Mouse (Mus musculus) neural tube, embryonic 15.5 days (tissue): ENCODE results near the gene Tor1aip1. TPM values are rescaled to one million over a fixed set of nuclear protein-coding genes. Genes with fewer than 3 reads are reported as not detected.
"Not testable (repeated sequence)": the region's sequence is repeated elsewhere in the genome, so short reads cannot be mapped to it uniquely, and the experiment has no call there.

Experiments used
- ATAC-seq: fragments of 200-750 bp; cut with Nextera tagmentation; 2 replicates; pipeline ENCODE4 v1.8.0; 2017; ENCODE audit warnings: mild to moderate bottlenecking, moderate TSS enrichment, moderate library complexity; ENCODE audit not compliant: low FRiP score
- H3K27ac ChIP-seq: fragments of 300-500 bp; sonication (generic); replicated peaks from 2 replicates; pipeline ENCODE4 v1.5.1; 2015; ENCODE audit warnings: mild to moderate bottlenecking, inconsistent platforms
- H3K27me3 ChIP-seq: fragments of 300-500 bp; sonication (generic); replicated peaks from 2 replicates; pipeline ENCODE4 v1.6.1; 2015; ENCODE audit warnings: inconsistent platforms
- H3K36me3 ChIP-seq: fragments of 300-500 bp; sonication (generic); 2 replicates; pipeline ENCODE4 v1.6.1; 2015; ENCODE audit warnings: inconsistent platforms
- H3K4me1 ChIP-seq: fragments of 300-500 bp; sonication (generic); 2 replicates; pipeline ENCODE4 v1.6.1; 2015; ENCODE audit warnings: inconsistent platforms
- H3K4me2 ChIP-seq: fragments of 300-500 bp; sonication (generic); 2 replicates; pipeline ENCODE4 v1.6.1; 2015; ENCODE audit warnings: inconsistent platforms, mild to moderate bottlenecking, moderate library complexity
- H3K4me3 ChIP-seq: fragments of 300-500 bp; sonication (generic); replicated peaks from 2 replicates; pipeline ENCODE4 v1.5.1; 2015; ENCODE audit warnings: mild to moderate bottlenecking, inconsistent platforms
- H3K9ac ChIP-seq: fragments of 300-500 bp; sonication (generic); replicated peaks from 2 replicates; pipeline ENCODE4 v1.6.1; 2015; ENCODE audit warnings: mild to moderate bottlenecking, inconsistent platforms
- H3K9me3 ChIP-seq: fragments of 300-500 bp; sonication (generic); replicated peaks from 2 replicates; pipeline ENCODE4 v1.6.1; 2016; ENCODE audit warnings: inconsistent platforms
- WGBS: fragments of 180-500 bp; shearing (Covaris S2); methylation state at CpG from one replicate; pipeline ENCODE4 v1.1.7; 2015; ENCODE audit warnings: mixed read lengths; 5-methylcytosine and 5-hydroxymethylcytosine counted together
- polyA plus RNA-seq: library from polyadenylated mRNA; unstranded; fragments of >200 nt; fragmentation: Nextera tagmentation; extraction: Ambion mirVana; gene quantifications from 2 replicates; pipeline ENCODE4 v1.2.1, GENCODE M21; 2015

The Tor1aip1 gene
- polyA plus RNA-seq, 1 experiment from 2014 or later, result 20.4 TPM

- no peak overlapping the region for H3K9ac ChIP-seq
- no peak overlapping the region for H3K4me2 ChIP-seq
- 79% methylated on average over 5 of the region's 5 CpGs for WGBS
- H3K4me1 ChIP-seq, result peaks cover 23% of the 10 kb centered on the region
- no peaks in the 10 kb centered on the region for H3K27me3 ChIP-seq
- ATAC-seq, result no peak
- peaks cover 5% of the 10 kb centered on the region for H3K36me3 ChIP-seq
- H3K4me3 ChIP-seq, result no peak overlapping the region
- H3K9me3 ChIP-seq, result no peaks in the 10 kb centered on the region
- no peak overlapping the region for H3K27ac ChIP-seq
Observed at GRCm38 (mm10) chr1:156044211-156044611, 7.9 kb upstream of the Tor1aip1 start.

GRCm38 (mm10) chr1:156043027-156043426 lies 6.7 kb upstream of the Tor1aip1 start:
- H3K9ac ChIP-seq, result no peak overlapping the region
- peaks cover 3% of the 10 kb centered on the region for H3K36me3 ChIP-seq
- H3K27me3 ChIP-seq, result no peaks in the 10 kb centered on the region
- peaks cover 23% of the 10 kb centered on the region for H3K4me1 ChIP-seq
- H3K27ac ChIP-seq, result no peak overlapping the region; the same call in 1 of the 2 replicates
- no peaks in the 10 kb centered on the region for H3K9me3 ChIP-seq
- no peak overlapping the region for H3K4me3 ChIP-seq
- H3K4me2 ChIP-seq, result peak overlapping the region; percentile 11; the same call in 1 of the 2 replicates
- peak; percentile 49 for ATAC-seq
- 20% methylated on average over 4 of the region's 4 CpGs for WGBS

- Histone ChIP-seq H3K27me3 (no peaks in the 10 kb centered on the region), H3K9me3 (no peaks in the 10 kb centered on the region), H3K27ac (no peak overlapping the region), H3K4me3 (no peak overlapping the region; the same call in 1 of the 2 replicates), H3K36me3 (peaks cover 3% of the 10 kb centered on the region), H3K9ac (no peak overlapping the region), H3K4me2 (peak overlapping the region; percentile 57; the same call in 1 of the 2 replicates), H3K4me1 (peaks cover 23% of the 10 kb centered on the region)
- WGBS, result 92% methylated on average over 5 of the region's 5 CpGs
- no peak for ATAC-seq
Observed at GRCm38 (mm10) chr1:156042481-156042880, 6.2 kb upstream of the Tor1aip1 start.

GRCm38 (mm10) chr1:156041451-156042241 lies 5.4 kb upstream of the Tor1aip1 start:
- peaks cover 27% of the 10 kb centered on the region for H3K4me1 ChIP-seq
- ATAC-seq, result no peak
- no peaks in the 10 kb centered on the region for H3K27me3 ChIP-seq
- H3K9ac ChIP-seq, result no peak overlapping the region
- peak overlapping the region; percentile 31 for H3K4me3 ChIP-seq
- peaks cover 3% of the 10 kb centered on the region for H3K36me3 ChIP-seq
- H3K27ac ChIP-seq, result no peak overlapping the region
- WGBS, result 51% methylated on average over 7 of the region's 7 CpGs
- no peaks in the 10 kb centered on the region for H3K9me3 ChIP-seq
- peak overlapping the region; percentile 57 for H3K4me2 ChIP-seq

GRCm38 (mm10) chr1:156040731-156041401 lies 4.6 kb upstream of the Tor1aip1 start:
- Histone ChIP-seq H3K36me3 (peaks cover 3% of the 10 kb centered on the region), H3K27ac (peak overlapping the region; percentile 42; the same call in 1 of the 2 replicates), H3K9me3 (no peaks in the 10 kb centered on the region), H3K9ac (peak overlapping the region; percentile 50), H3K27me3 (no peaks in the 10 kb centered on the region), H3K4me3 (peak overlapping the region; percentile 53), H3K4me2 (peak overlapping the region; percentile 57), H3K4me1 (peaks cover 27% of the 10 kb centered on the region)
- 2% methylated on average over 22 of the region's 22 CpGs for WGBS
- ATAC-seq, result peak; percentile 77

GRCm38 (mm10) chr1:156039989-156040388 lies 3.7 kb upstream of the Tor1aip1 start:
- not testable (repeated sequence) for H3K27me3 ChIP-seq, H3K4me2 ChIP-seq, ATAC-seq, H3K9ac ChIP-seq, H3K4me3 ChIP-seq, H3K9me3 ChIP-seq, H3K36me3 ChIP-seq
- H3K27ac ChIP-seq, result 0 out of 2 replicates have a peak overlapping the region, but pooled peaks have one; percentile 13
- WGBS, result 73% methylated on average over 7 of the region's 7 CpGs
- H3K4me1 ChIP-seq, result peaks cover 28% of the 10 kb centered on the region

GRCm38 (mm10) chr1:156037144-156037583 lies 884 bp upstream of the Tor1aip1 start:
- Histone ChIP-seq H3K4me3 (no peak overlapping the region), H3K9me3 (no peaks in the 10 kb centered on the region), H3K27me3 (no peaks in the 10 kb centered on the region), H3K4me2 (peak overlapping the region; percentile 24), H3K9ac (no peak overlapping the region), H3K4me1 (peaks cover 30% of the 10 kb centered on the region), H3K36me3 (peaks cover 15% of the 10 kb centered on the region), H3K27ac (no peak overlapping the region)
- WGBS, result 73% methylated on average over 5 of the region's 5 CpGs
- ATAC-seq, result no peak

GRCm38 (mm10) chr1:156035269-156035929 lies 881 bp downstream of the Tor1aip1 start, which contains the start of gene Tor1aip2:
Tor1aip2 (plus strand) TSS chr1:156035403.
- Histone ChIP-seq H3K9me3 (no peaks in the 10 kb centered on the region), H3K4me2 (peak within 1 kb of the TSS; percentile 63), H3K4me3 (peak within 1 kb of the TSS; percentile 75), H3K27me3 (no peaks in the 10 kb centered on the region), H3K4me1 (peaks cover 20% of the 10 kb centered on the region), H3K36me3 (peaks cover 27% of the 10 kb centered on the region), H3K27ac (peak within 1 kb of the TSS; percentile 96), H3K9ac (peak within 1 kb of the TSS; percentile 78)
- under 1% methylated on average over 59 of the region's 59 CpGs for WGBS
- ATAC-seq, result peak; percentile 66

GRCm38 (mm10) chr1:156034661-156035060 lies 1.6 kb downstream of the Tor1aip1 start:
- Histone ChIP-seq H3K4me3 (peak overlapping the region; percentile 75), H3K27me3 (no peaks in the 10 kb centered on the region), H3K4me2 (peak overlapping the region; percentile 63), H3K36me3 (peaks cover 27% of the 10 kb centered on the region), H3K4me1 (peaks cover 18% of the 10 kb centered on the region), H3K27ac (no peak overlapping the region), H3K9me3 (no peaks in the 10 kb centered on the region), H3K9ac (peak overlapping the region; percentile 78)
- no peak for ATAC-seq
- 45% methylated on average over 1 of the region's 1 CpGs for WGBS

- no peak for ATAC-seq
- peaks cover 18% of the 10 kb centered on the region for H3K4me1 ChIP-seq
- no peak overlapping the region for H3K4me2 ChIP-seq
- no peaks in the 10 kb centered on the region for H3K27me3 ChIP-seq
- H3K36me3 ChIP-seq, result peaks cover 34% of the 10 kb centered on the region
- 97% methylated on average over 7 of the region's 7 CpGs for WGBS
- no peaks in the 10 kb centered on the region for H3K9me3 ChIP-seq
- no peak overlapping the region for H3K4me3 ChIP-seq
- no peak overlapping the region for H3K9ac ChIP-seq
- no peak overlapping the region for H3K27ac ChIP-seq
Observed at GRCm38 (mm10) chr1:156033921-156034320, 2.4 kb downstream of the Tor1aip1 start.

GRCm38 (mm10) chr1:156028340-156028975 lies 7.8 kb downstream of the Tor1aip1 start:
- H3K27me3 ChIP-seq, result no peaks in the 10 kb centered on the region
- H3K36me3 ChIP-seq, result peaks cover 42% of the 10 kb centered on the region
- no peak overlapping the region for H3K4me3 ChIP-seq
- no peaks in the 10 kb centered on the region for H3K9me3 ChIP-seq
- 94% methylated on average over 4 of the region's 4 CpGs for WGBS
- no peak for ATAC-seq
- H3K9ac ChIP-seq, result no peak overlapping the region
- no peak overlapping the region for H3K4me2 ChIP-seq
- peaks cover under 1% of the 10 kb centered on the region; the same call in 1 of the 2 replicates for H3K4me1 ChIP-seq
- H3K27ac ChIP-seq, result no peak overlapping the region
